Mouse (Mus musculus): Measurements from ENCODE around the gene Phykpl. TPM values are rescaled to one million over a fixed set of nuclear protein-coding genes. Genes with fewer than 3 reads are reported as not detected.
"Not testable (repeated sequence)": the region's sequence is repeated elsewhere in the genome, so short reads cannot be mapped to it uniquely, and the experiment has no call there.

The Phykpl gene
- total RNA-seq, 2 experiments from 2014 or later: 18.9 to 21.7 TPM

GRCm38 (mm10) chr11:51617693-51618092, 33.1 kb downstream of the Phykpl start:
- peak; percentile 61 for DNase-seq

- no peak for DNase-seq
These were observed 34.4 kb downstream of the Phykpl start for GRCm38 (mm10) chr11:51618894-51619408.

- DNase-seq: peak; percentile 93
These were observed 35.0 kb downstream of the Phykpl start, which contains the start of gene Nhp2 for GRCm38 (mm10) chr11:51619409-51620060. Gene Nhp2 (plus strand): TSS chr11:51619735.

- no peak for DNase-seq
These were observed 35.5 kb downstream of the Phykpl start for GRCm38 (mm10) chr11:51620084-51620483.

GRCm38 (mm10) chr11:51621776-51622175, 37.2 kb downstream of the Phykpl start:
- DNase-seq: no peak

GRCm38 (mm10) chr11:51622971-51623491, 38.5 kb downstream of the Phykpl start:
- DNase-seq: no peak

GRCm38 (mm10) chr11:51625187-51625820, 40.7 kb downstream of the Phykpl start:
- no peak for DNase-seq

GRCm38 (mm10) chr11:51627425-51627824, 42.9 kb downstream of the Phykpl start:
- no peak for DNase-seq

GRCm38 (mm10) chr11:51627907-51628306, 43.4 kb downstream of the Phykpl start:
- no peak for DNase-seq

GRCm38 (mm10) chr11:51629651-51630314, 45.2 kb downstream of the Phykpl start:
- DNase-seq: no peak

- DNase-seq: no peak
These were observed 47.7 kb downstream of the Phykpl start for GRCm38 (mm10) chr11:51632130-51632753.

- not testable (repeated sequence) for DNase-seq
These were observed 48.6 kb downstream of the Phykpl start for GRCm38 (mm10) chr11:51633200-51633599.

GRCm38 (mm10) chr11:51633721-51634120, 49.2 kb downstream of the Phykpl start:
- no peak for DNase-seq

- no peak for DNase-seq
These were observed 50.6 kb downstream of the Phykpl start for GRCm38 (mm10) chr11:51635127-51635524.

- DNase-seq: peak; percentile 89
These were observed 51.2 kb downstream of the Phykpl start, which contains the start of gene Rmnd5b for GRCm38 (mm10) chr11:51635525-51636322. Gene Rmnd5b (minus strand): TSS chr11:51635896.

- peak; percentile 42 for DNase-seq
These were observed 51.7 kb downstream of the Phykpl start for GRCm38 (mm10) chr11:51636323-51636684.

GRCm38 (mm10) chr11:51637971-51638414, 53.4 kb downstream of the Phykpl start:
- DNase-seq: no peak

- no peak for DNase-seq
These were observed 53.9 kb downstream of the Phykpl start for GRCm38 (mm10) chr11:51638497-51638896.

GRCm38 (mm10) chr11:51640748-51641147, 56.2 kb downstream of the Phykpl start:
- DNase-seq: no peak

- no peak for DNase-seq
These were observed 58.6 kb downstream of the Phykpl start for GRCm38 (mm10) chr11:51643202-51643601.

- DNase-seq: peak; percentile 36
These were observed 59.2 kb downstream of the Phykpl start for GRCm38 (mm10) chr11:51643761-51644160.
